Mouse (Mus musculus): ENCODE measurements around the gene Calm5.

- TF ChIP-seq TAL1 (IDR thresholded peaks at IDR 0.05; ENCODE audit: low read length), result no peak
- TF ChIP-seq GATA1 (IDR thresholded peaks at IDR 0.05; ENCODE audit: low read length), result no peak
Measured at GRCm38 (mm10) chr13:3877185-3877584, 23.2 kb downstream of the Calm5 start.

Measured in erythroblast, embryonic 14.5 days (primary cell).